Mouse (Mus musculus) embryonic facial prominence, embryonic 15.5 days (tissue): ENCODE data around the gene Dnaic2. TPM values are rescaled to one million over a fixed set of nuclear protein-coding genes. Genes with fewer than 3 reads are reported as not detected.

Experiments used
- ATAC-seq: fragments of 200-750 bp; cut with Nextera tagmentation; 2 replicates; pipeline ENCODE4 v1.8.0; 2017; ENCODE audit warnings: low read depth, moderate TSS enrichment; ENCODE audit not compliant: insufficient number of reproducible peaks, low FRiP score, low TSS enrichment
- H3K27ac ChIP-seq: fragments of 300-500 bp; sonication (generic); replicated peaks from 2 replicates; pipeline ENCODE4 v1.5.1; 2015; ENCODE audit warnings: mild to moderate bottlenecking, inconsistent platforms
- H3K27me3 ChIP-seq: fragments of 300-500 bp; sonication (generic); 2 replicates; pipeline ENCODE4 v1.6.1; 2015; ENCODE audit warnings: inconsistent platforms
- H3K36me3 ChIP-seq: fragments of 300-500 bp; sonication (generic); 2 replicates; pipeline ENCODE4 v1.6.1; 2015; ENCODE audit warnings: mild to moderate bottlenecking, inconsistent platforms
- H3K4me1 ChIP-seq: fragments of 300-500 bp; sonication (generic); 2 replicates; pipeline ENCODE4 v1.6.1; 2015; ENCODE audit warnings: inconsistent platforms
- H3K4me2 ChIP-seq: fragments of 300-500 bp; sonication (generic); replicated peaks from 2 replicates; pipeline ENCODE4 v1.6.1; 2015; ENCODE audit warnings: mild to moderate bottlenecking, inconsistent platforms
- H3K4me3 ChIP-seq: fragments of 300-500 bp; sonication (generic); replicated peaks from 2 replicates; pipeline ENCODE4 v1.5.1; 2015; ENCODE audit warnings: mild to moderate bottlenecking, inconsistent platforms
- H3K9ac ChIP-seq: fragments of 300-500 bp; sonication (generic); 2 replicates; pipeline ENCODE4 v1.6.1; 2015; ENCODE audit warnings: inconsistent platforms
- H3K9me3 ChIP-seq: fragments of 300-500 bp; sonication (generic); replicated peaks from 2 replicates; pipeline ENCODE4 v1.6.1; 2016; ENCODE audit warnings: inconsistent platforms
- WGBS: fragments of 180-500 bp; shearing (Covaris S2); methylation state at CpG from one replicate; pipeline ENCODE4 v1.1.7; 2015; 5-methylcytosine and 5-hydroxymethylcytosine counted together
- polyA plus RNA-seq: library from polyadenylated mRNA; unstranded; fragments of >200 nt; fragmentation: Nextera tagmentation; extraction: Ambion mirVana; gene quantifications from 2 replicates; pipeline ENCODE4 v1.2.1, GENCODE M21; 2015

Dnaic2 gene
- polyA plus RNA-seq, 1 experiment from 2014 or later: 13.2 TPM

DNA sequence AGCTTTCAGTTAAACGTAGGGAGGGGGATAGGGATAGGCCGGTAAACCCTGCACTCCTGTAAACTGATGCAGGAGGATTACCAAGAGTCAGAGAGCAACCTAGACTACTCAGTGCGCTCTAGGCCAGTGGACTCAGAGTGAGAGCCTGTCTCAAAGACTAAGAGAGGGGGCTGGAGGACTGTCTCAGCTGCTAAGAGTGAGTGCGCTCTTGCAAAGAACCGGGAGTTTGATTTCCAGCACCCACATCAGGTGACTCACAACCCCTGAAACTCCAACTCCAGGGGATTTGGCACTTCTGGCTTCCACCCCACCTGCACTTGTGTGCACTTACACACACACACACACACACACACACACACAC lies 598 bp downstream of the Dnaic2 start:
- WGBS: 26% methylated on average over 5 of the region's 5 CpGs
- H3K4me2 ChIP-seq: peak overlapping the region; percentile 56; the same call in 1 of the 2 replicates

GRCm38 (mm10) chr11:114728333-114728732 lies 1.1 kb downstream of the Dnaic2 start:
- Histone ChIP-seq H3K27me3 (0 out of 2 replicates have a peak, but pooled peaks cover 3% of the 10 kb centered on the region), H3K4me2 (no peak overlapping the region), H3K36me3 (no peaks in the 10 kb centered on the region), H3K4me3 (no peak overlapping the region), H3K9me3 (no peaks in the 10 kb centered on the region), H3K27ac (no peak overlapping the region), H3K9ac (no peak overlapping the region), H3K4me1 (peaks cover 36% of the 10 kb centered on the region)
- ATAC-seq: no peak
- WGBS: 27% methylated on average over 5 of the region's 5 CpGs

More for the DNA sequence above, 598 bp downstream of the Dnaic2 start:
- Histone ChIP-seq H3K9me3 (no peaks in the 10 kb centered on the region), H3K36me3 (no peaks in the 10 kb centered on the region), H3K27me3 (0 out of 2 replicates have a peak, but pooled peaks cover 3% of the 10 kb centered on the region), H3K9ac (no peak overlapping the region), H3K4me3 (peak overlapping the region; percentile 28), H3K4me1 (peaks cover 41% of the 10 kb centered on the region), H3K27ac (no peak overlapping the region)
- ATAC-seq: no peak

GRCm38 (mm10) chr11:114729832-114730363 lies 2.7 kb downstream of the Dnaic2 start:
- no peaks in the 10 kb centered on the region for H3K9me3 ChIP-seq
- H3K9ac ChIP-seq: no peak overlapping the region
- H3K4me1 ChIP-seq: peaks cover 27% of the 10 kb centered on the region
- 50% methylated on average over 6 of the region's 6 CpGs for WGBS
- H3K36me3 ChIP-seq: no peaks in the 10 kb centered on the region
- 0 out of 2 replicates have a peak, but pooled peaks cover 3% of the 10 kb centered on the region for H3K27me3 ChIP-seq
- H3K4me3 ChIP-seq: no peak overlapping the region
- H3K4me2 ChIP-seq: no peak overlapping the region
- no peak for ATAC-seq
- H3K27ac ChIP-seq: no peak overlapping the region

DNA sequence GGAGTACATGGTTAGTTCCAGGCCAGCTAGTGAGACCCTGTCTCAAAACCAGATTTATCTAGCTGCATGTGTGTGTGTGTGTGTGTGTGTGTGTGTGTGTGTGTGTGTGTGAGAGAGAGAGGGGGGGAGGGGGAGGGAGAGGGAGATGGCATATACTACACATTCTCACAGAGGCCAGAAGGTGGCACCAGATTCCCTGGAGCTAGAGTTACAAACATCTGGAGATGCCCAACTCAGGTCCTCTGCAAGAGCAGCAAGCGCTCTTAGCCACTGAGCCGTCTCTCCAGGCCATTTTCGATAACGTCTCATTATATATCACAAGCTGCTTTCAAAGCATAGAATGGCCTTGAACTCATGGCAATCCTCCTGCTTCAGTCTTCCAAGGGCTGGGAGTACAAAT lies 4.5 kb downstream of the Dnaic2 start:
- ATAC-seq: no peak
- H3K4me1 ChIP-seq: peaks cover 16% of the 10 kb centered on the region
- WGBS: 52% methylated on average over 4 of the region's 4 CpGs
- H3K9ac ChIP-seq: no peak overlapping the region
- no peaks in the 10 kb centered on the region for H3K9me3 ChIP-seq
- no peak overlapping the region for H3K27ac ChIP-seq
- H3K4me2 ChIP-seq: no peak overlapping the region
- 0 out of 2 replicates have a peak, but pooled peaks cover 3% of the 10 kb centered on the region for H3K27me3 ChIP-seq
- no peaks in the 10 kb centered on the region for H3K36me3 ChIP-seq
- H3K4me3 ChIP-seq: no peak overlapping the region

- 76% methylated on average over 22 of the region's 22 CpGs for WGBS
- Histone ChIP-seq H3K36me3 (no peaks in the 10 kb centered on the region), H3K27ac (no peak overlapping the region), H3K4me3 (no peak overlapping the region), H3K4me2 (no peak overlapping the region), H3K9me3 (no peaks in the 10 kb centered on the region), H3K27me3 (0 out of 2 replicates have a peak, but pooled peaks cover 3% of the 10 kb centered on the region), H3K4me1 (peaks cover 6% of the 10 kb centered on the region; the same call in 1 of the 2 replicates), H3K9ac (no peak overlapping the region)
- no peak for ATAC-seq
Measured at GRCm38 (mm10) chr11:114732890-114733289, 5.7 kb downstream of the Dnaic2 start.

DNA sequence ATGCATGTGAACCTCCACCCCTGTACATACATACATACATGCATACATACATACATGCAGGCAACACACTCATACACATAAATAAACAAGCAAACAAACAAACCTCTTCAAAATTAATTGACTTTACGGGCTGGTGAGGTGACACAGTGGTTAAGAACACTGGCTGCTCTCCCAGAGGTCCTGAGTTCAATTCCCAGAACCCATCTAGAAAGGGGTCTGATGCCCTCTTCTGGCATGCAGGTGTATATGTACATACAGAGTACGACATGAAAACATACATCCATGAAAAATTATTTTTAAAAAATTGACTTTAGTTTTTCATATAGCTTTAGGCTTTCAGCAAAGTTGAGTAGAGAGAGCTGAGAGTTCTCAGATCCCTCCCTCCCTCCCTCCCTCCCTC lies 8.9 kb downstream of the Dnaic2 start:
- Histone ChIP-seq H3K9me3 (no peaks in the 10 kb centered on the region), H3K4me1 (no peaks in the 10 kb centered on the region), H3K9ac (no peak overlapping the region), H3K27me3 (no peaks in the 10 kb centered on the region), H3K4me2 (no peak overlapping the region), H3K4me3 (no peak overlapping the region), H3K36me3 (no peaks in the 10 kb centered on the region), H3K27ac (no peak overlapping the region)
- 84% methylated on average over 2 of the region's 2 CpGs for WGBS
- ATAC-seq: no peak

DNA sequence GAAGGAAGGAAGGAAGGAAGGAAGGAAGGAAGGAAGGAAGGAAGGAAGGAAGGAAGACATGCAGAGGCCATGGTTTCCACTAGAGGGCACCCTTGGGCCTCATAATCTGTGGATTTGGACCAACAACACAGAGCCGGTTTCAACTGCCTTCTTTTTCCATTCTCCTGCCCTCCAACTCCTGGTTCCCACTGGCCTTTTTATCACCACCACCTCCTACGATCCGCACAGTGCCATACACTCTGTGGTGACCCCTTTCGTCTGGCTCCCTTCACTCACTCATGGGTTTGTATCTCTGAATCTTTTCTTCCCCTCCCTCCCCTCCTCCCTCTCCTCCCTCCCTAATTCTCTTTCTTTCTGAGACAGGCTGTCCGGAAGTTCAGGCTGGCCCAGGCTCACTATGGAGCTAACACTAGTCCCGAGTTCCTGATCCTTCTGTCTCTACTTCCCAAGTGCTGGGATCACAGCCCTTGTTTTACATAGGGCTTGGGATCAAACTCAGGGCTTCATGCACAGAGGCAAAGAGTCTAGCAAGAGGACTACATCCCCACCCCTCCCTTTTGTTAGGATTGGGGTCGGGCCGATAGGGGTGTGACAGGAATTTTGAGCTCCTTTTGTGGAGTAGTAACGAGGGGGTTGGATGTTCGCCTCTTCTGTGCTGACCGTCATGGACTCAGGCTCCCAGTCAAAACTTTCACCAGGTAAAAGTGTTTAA lies 9.9 kb downstream of the Dnaic2 start:
- no peak for ATAC-seq
- Histone ChIP-seq H3K4me1 (no peaks in the 10 kb centered on the region), H3K4me2 (no peak overlapping the region), H3K4me3 (no peak overlapping the region), H3K27me3 (no peaks in the 10 kb centered on the region), H3K9ac (no peak overlapping the region), H3K27ac (no peak overlapping the region), H3K36me3 (no peaks in the 10 kb centered on the region), H3K9me3 (no peaks in the 10 kb centered on the region)
- whole genome bisulfite sequencing: 32% methylated on average over 11 of the region's 11 CpGs

- no peak for ATAC-seq
- 35% methylated on average over 10 of the region's 10 CpGs for WGBS
Measured at GRCm38 (mm10) chr11:114740598-114740997, 13.4 kb downstream of the Dnaic2 start.

GRCm38 (mm10) chr11:114741451-114741850 lies 14.2 kb downstream of the Dnaic2 start:
- H3K4me1 ChIP-seq: peaks cover 5% of the 10 kb centered on the region; the same call in 1 of the 2 replicates
- H3K9me3 ChIP-seq: no peaks in the 10 kb centered on the region
- no peak overlapping the region for H3K27ac ChIP-seq
- H3K9ac ChIP-seq: no peak overlapping the region
- ATAC-seq: no peak
- H3K4me2 ChIP-seq: no peak overlapping the region
- no peaks in the 10 kb centered on the region for H3K27me3 ChIP-seq
- 46% methylated on average over 6 of the region's 6 CpGs for WGBS
- no peaks in the 10 kb centered on the region for H3K36me3 ChIP-seq
- no peak overlapping the region for H3K4me3 ChIP-seq

More at GRCm38 (mm10) chr11:114740598-114740997, 13.4 kb downstream of the Dnaic2 start:
- Histone ChIP-seq H3K4me1 (peaks cover 5% of the 10 kb centered on the region; the same call in 1 of the 2 replicates), H3K36me3 (no peaks in the 10 kb centered on the region), H3K4me2 (no peak overlapping the region), H3K9me3 (no peaks in the 10 kb centered on the region), H3K27ac (no peak overlapping the region), H3K27me3 (no peaks in the 10 kb centered on the region), H3K9ac (no peak overlapping the region), H3K4me3 (no peak overlapping the region)

DNA sequence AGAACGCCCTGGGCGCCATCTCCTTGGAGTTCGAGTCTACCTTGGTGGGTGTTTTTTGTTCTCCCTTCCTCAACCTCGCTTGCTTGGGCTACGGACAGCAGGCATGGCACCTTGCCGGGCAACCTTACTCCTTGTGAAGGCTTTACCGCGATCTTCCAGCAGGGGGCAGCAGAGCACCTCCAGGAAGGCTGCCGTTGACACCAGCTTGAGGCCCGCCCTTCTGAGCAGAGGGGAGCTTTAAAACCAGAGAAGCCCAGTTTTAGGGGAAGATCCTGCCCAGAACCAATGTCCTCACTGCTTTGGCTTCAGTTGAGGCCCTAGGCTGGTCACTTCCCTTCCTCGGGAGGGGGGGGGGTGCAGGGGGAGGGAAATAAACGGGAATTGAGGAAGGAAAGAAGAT lies 17.9 kb downstream of the Dnaic2 start:
- no peaks in the 10 kb centered on the region for H3K9me3 ChIP-seq
- peak overlapping the region; percentile 35 for H3K4me2 ChIP-seq
- 3% methylated on average over 12 of the region's 12 CpGs for WGBS
- no peaks in the 10 kb centered on the region for H3K36me3 ChIP-seq
- no peak overlapping the region for H3K27ac ChIP-seq
- H3K27me3 ChIP-seq: no peaks in the 10 kb centered on the region
- peak; percentile 59; the same call in 1 of the 2 replicates for ATAC-seq
- peaks cover 5% of the 10 kb centered on the region; the same call in 1 of the 2 replicates for H3K4me1 ChIP-seq
- H3K9ac ChIP-seq: no peak overlapping the region
- H3K4me3 ChIP-seq: 0 out of 2 replicates have a peak overlapping the region, but pooled peaks have one; percentile 20

- Histone ChIP-seq H3K4me3 (no peak overlapping the region), H3K36me3 (no peaks in the 10 kb centered on the region), H3K4me2 (no peak overlapping the region), H3K9me3 (no peaks in the 10 kb centered on the region), H3K27ac (no peak overlapping the region), H3K27me3 (no peaks in the 10 kb centered on the region), H3K4me1 (peaks cover 5% of the 10 kb centered on the region; the same call in 1 of the 2 replicates), H3K9ac (no peak overlapping the region)
- 70% methylated on average over 12 of the region's 12 CpGs for WGBS
- ATAC-seq: no peak
Measured at GRCm38 (mm10) chr11:114747564-114748138, 20.4 kb downstream of the Dnaic2 start.
